Mouse (Mus musculus) erythroblast, embryonic 14.5 days (primary cell): ENCODE measurements around the gene Tstd1. TPM values are rescaled to one million over a fixed set of nuclear protein-coding genes. Genes with fewer than 3 reads are reported as not detected.

Source experiments
- H3K27me3 ChIP-seq: 2 replicates; pipeline ENCODE4 v1.6.1; 2012; ENCODE audit warnings: inconsistent platforms; ENCODE audit not compliant: control insufficient read depth
- H3K36me3 ChIP-seq: 2 replicates; pipeline ENCODE4 v1.6.1; 2012; ENCODE audit warnings: mild to moderate bottlenecking, inconsistent platforms; ENCODE audit not compliant: control insufficient read depth
- H3K4me1 ChIP-seq: 2 replicates; pipeline ENCODE4 v1.6.1; 2012; ENCODE audit warnings: inconsistent platforms; ENCODE audit not compliant: control insufficient read depth
- H3K4me3 ChIP-seq: replicated peaks from 2 replicates; pipeline ENCODE3; 2012; ENCODE audit warnings: moderate library complexity, mild to moderate bottlenecking, inconsistent platforms
- H3K9me3 ChIP-seq: 2 replicates; pipeline ENCODE4 v1.6.1; 2012; ENCODE audit warnings: low read length, inconsistent platforms, mixed read lengths; ENCODE audit not compliant: control insufficient read depth
- GATA1 ChIP-seq: IDR thresholded peaks from 2 replicates; pipeline ENCODE4 v1.6.1; 2012; ENCODE audit warnings: low read length, inconsistent platforms, mixed read lengths
- TAL1 ChIP-seq: IDR thresholded peaks from 3 replicates; pipeline ENCODE4 v1.6.1; 2012; ENCODE audit warnings: low read length, inconsistent platforms, mixed read lengths
- polyA plus RNA-seq: library from polyadenylated mRNA; stranded (reverse); fragments of >175 nt; gene quantifications from 2 replicates; pipeline ENCODE4 v1.2.3, GENCODE M21; 2012

The Tstd1 gene
- polyA plus RNA-seq: not detected in 2 replicates

- Histone ChIP-seq H3K4me1 (peaks cover 13% of the 10 kb centered on the region), H3K36me3 (peaks cover 47% of the 10 kb centered on the region), H3K9me3 (no peaks in the 10 kb centered on the region), H3K4me3 (no peak within 1 kb of the TSS), H3K27me3 (no peaks in the 10 kb centered on the region)
- no peak for TF ChIP-seq GATA1
- TF ChIP-seq TAL1: no peak
Observed at GRCm38 (mm10) chr1:171418660-171419059, at the start of gene Tstd1. Tstd1 (plus strand) TSS chr1:171418872.

GRCm38 (mm10) chr1:171369845-171370556 lies 48.7 kb upstream of the Tstd1 start, which contains the start of gene Nectin4:
Nectin4 (plus strand) TSS chr1:171370099.
- H3K9me3 ChIP-seq: no peaks in the 10 kb centered on the region
- TF ChIP-seq GATA1 (no peak), TAL1 (no peak)
- no peaks in the 10 kb centered on the region for H3K36me3 ChIP-seq
- H3K4me3 ChIP-seq: no peak within 1 kb of the TSS
- H3K4me1 ChIP-seq: peaks cover 1% of the 10 kb centered on the region; the same call in 1 of the 2 replicates
- H3K27me3 ChIP-seq: peaks cover 15% of the 10 kb centered on the region

- Histone ChIP-seq H3K4me3 (no peak overlapping the region), H3K36me3 (no peaks in the 10 kb centered on the region), H3K9me3 (no peaks in the 10 kb centered on the region), H3K4me1 (peaks cover 7% of the 10 kb centered on the region), H3K27me3 (peaks cover 17% of the 10 kb centered on the region)
- TF ChIP-seq TAL1 (no peak), GATA1 (no peak)
Observed at GRCm38 (mm10) chr1:171372880-171373279, 45.8 kb upstream of the Tstd1 start.

GRCm38 (mm10) chr1:171373946-171374345 lies 44.7 kb upstream of the Tstd1 start:
- Histone ChIP-seq H3K4me1 (peaks cover 7% of the 10 kb centered on the region), H3K36me3 (no peaks in the 10 kb centered on the region), H3K4me3 (no peak overlapping the region), H3K9me3 (no peaks in the 10 kb centered on the region), H3K27me3 (peaks cover 17% of the 10 kb centered on the region)
- TF ChIP-seq GATA1 (no peak), TAL1 (no peak)

- H3K4me1 ChIP-seq: peaks cover 9% of the 10 kb centered on the region
- H3K4me3 ChIP-seq: no peak overlapping the region
- no peaks in the 10 kb centered on the region for H3K9me3 ChIP-seq
- no peaks in the 10 kb centered on the region for H3K36me3 ChIP-seq
- no peak for TF ChIP-seq GATA1
- TF ChIP-seq TAL1: no peak
- H3K27me3 ChIP-seq: peaks cover 27% of the 10 kb centered on the region
Observed at GRCm38 (mm10) chr1:171375646-171376097, 43.0 kb upstream of the Tstd1 start.

- Histone ChIP-seq H3K4me3 (no peak overlapping the region), H3K4me1 (peaks cover 9% of the 10 kb centered on the region), H3K36me3 (no peaks in the 10 kb centered on the region), H3K27me3 (peaks cover 28% of the 10 kb centered on the region), H3K9me3 (no peaks in the 10 kb centered on the region)
- TF ChIP-seq TAL1: no peak
- TF ChIP-seq GATA1: no peak
Observed at GRCm38 (mm10) chr1:171378298-171378697, 40.4 kb upstream of the Tstd1 start.

- H3K27me3 ChIP-seq: peaks cover 28% of the 10 kb centered on the region
- H3K4me1 ChIP-seq: peaks cover 7% of the 10 kb centered on the region
- TF ChIP-seq TAL1 (no peak), GATA1 (no peak)
- no peaks in the 10 kb centered on the region for H3K9me3 ChIP-seq
- H3K4me3 ChIP-seq: no peak overlapping the region
- no peaks in the 10 kb centered on the region for H3K36me3 ChIP-seq
Observed at GRCm38 (mm10) chr1:171379935-171380599, 38.6 kb upstream of the Tstd1 start.

- no peaks in the 10 kb centered on the region for H3K36me3 ChIP-seq
- TF ChIP-seq GATA1 (no peak), TAL1 (no peak)
- H3K9me3 ChIP-seq: no peaks in the 10 kb centered on the region
- H3K4me1 ChIP-seq: peaks cover 2% of the 10 kb centered on the region; the same call in 1 of the 2 replicates
- H3K4me3 ChIP-seq: no peak overlapping the region
- H3K27me3 ChIP-seq: peaks cover 26% of the 10 kb centered on the region
Observed at GRCm38 (mm10) chr1:171382096-171382620, 36.5 kb upstream of the Tstd1 start.

- Histone ChIP-seq H3K4me1 (peaks cover 10% of the 10 kb centered on the region), H3K27me3 (peaks cover 23% of the 10 kb centered on the region), H3K9me3 (no peaks in the 10 kb centered on the region), H3K36me3 (no peaks in the 10 kb centered on the region), H3K4me3 (no peak overlapping the region)
- TF ChIP-seq TAL1: no peak
- no peak for TF ChIP-seq GATA1
Observed at GRCm38 (mm10) chr1:171384361-171384760, 34.3 kb upstream of the Tstd1 start.
